Mouse (Mus musculus): ENCODE measurements at regions not wholly inside any gene's neighbourhood (a gene's known extent, or its start where the extent isn't known, plus 50 kb on each side); places are given as distances from the start of the nearest gene placed in this dataset.
"Not testable (repeated sequence)": the region's sequence is repeated elsewhere in the genome, so short reads cannot be mapped to it uniquely, and the experiment has no call there.

DNA sequence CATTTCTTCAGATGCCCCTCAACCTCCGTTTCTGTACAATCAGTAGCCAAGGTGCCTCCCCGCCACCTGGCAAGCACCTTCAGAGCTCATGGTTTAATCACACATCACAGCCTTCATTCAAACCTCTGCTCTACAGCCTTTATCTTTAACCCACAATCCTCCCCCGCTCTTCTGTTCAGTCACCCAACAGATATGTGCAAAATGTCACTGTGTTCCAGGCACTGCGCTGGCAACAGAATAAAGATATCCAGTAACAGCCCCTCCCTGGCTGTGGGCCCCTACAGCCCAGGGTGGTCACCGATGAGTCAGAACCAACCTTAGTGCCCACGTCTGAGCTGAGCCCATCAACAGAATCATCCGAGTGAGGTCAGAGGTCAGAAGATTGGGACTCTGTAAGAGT, 54.3 kb upstream of the Ddr1 start:
- no peak for DNase-seq

- DNase-seq, result no peak
Measured at GRCm38 (mm10) chr17:35759740-35760139, 55.3 kb upstream of the Ddr1 start.

DNA sequence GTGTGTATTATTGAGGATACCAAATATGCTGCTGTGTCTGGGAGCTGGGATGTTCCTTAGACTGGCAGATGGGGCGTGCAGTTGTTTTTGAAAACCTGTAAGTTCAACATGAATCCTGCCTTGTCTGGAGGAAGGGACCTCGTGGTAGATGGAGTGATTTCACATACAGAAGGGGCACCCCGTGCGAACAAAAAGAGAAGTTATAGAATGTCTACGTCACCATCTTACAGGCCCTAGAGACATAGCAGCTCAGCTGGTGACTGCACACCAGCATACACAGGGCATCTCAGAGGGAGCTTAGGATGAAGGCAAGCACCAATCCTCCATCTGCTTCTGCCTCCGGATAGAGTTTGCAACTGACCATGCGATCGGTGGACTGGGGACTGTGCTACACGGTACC, 58.2 kb upstream of the Ddr1 start:
- no peak for DNase-seq

GRCm38 (mm10) chr17:35763101-35763500, 58.4 kb upstream of the Ier3 start:
- DNase-seq, result no peak

DNA sequence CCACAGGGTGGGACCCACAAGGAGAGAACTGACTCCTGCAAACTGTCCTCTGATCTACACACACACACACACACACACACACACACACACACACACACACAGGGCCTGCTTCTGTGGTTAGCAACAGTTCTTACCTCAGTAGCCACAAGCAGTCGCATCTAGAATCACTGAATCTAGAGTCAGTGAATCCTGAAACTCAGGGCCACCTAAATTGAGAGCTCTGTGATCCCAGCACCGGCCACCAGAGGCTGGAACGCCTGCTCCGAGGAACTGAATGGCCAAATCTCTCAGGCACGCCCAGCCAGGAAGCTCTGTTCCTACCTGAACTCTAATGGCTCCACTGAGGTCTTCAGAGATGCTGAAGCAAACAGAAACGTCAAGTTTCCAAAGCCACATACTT, 57.6 kb upstream of the Ier3 start:
- no peak for DNase-seq

GRCm38 (mm10) chr17:35766406-35766805, 55.1 kb upstream of the Ier3 start:
- no peak for DNase-seq

GRCm38 (mm10) chr17:35769175-35769960, 52.1 kb upstream of the Ier3 start:
- DNase-seq, result no peak

DNA sequence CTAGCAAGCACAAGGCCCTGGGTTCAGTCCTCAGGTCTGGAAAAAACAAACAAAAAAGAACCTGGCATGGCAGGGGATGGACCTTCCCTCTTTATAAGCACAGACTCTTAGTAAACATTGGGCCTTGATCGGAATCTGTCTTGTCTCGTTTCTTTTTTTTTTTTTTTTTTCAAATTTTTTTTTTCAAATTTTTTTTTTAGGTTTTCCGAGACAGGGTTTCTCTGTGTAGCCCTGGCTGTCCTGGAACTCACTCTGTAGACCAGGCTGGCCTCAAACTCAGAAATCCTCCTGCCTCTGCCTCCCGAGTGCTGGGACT, 51.6 kb upstream of the Ier3 start:
- DNase-seq, result not testable (repeated sequence)

- no peak for DNase-seq
Measured at GRCm38 (mm10) chr17:35770599-35770998, 50.9 kb upstream of the Ier3 start.

DNA sequence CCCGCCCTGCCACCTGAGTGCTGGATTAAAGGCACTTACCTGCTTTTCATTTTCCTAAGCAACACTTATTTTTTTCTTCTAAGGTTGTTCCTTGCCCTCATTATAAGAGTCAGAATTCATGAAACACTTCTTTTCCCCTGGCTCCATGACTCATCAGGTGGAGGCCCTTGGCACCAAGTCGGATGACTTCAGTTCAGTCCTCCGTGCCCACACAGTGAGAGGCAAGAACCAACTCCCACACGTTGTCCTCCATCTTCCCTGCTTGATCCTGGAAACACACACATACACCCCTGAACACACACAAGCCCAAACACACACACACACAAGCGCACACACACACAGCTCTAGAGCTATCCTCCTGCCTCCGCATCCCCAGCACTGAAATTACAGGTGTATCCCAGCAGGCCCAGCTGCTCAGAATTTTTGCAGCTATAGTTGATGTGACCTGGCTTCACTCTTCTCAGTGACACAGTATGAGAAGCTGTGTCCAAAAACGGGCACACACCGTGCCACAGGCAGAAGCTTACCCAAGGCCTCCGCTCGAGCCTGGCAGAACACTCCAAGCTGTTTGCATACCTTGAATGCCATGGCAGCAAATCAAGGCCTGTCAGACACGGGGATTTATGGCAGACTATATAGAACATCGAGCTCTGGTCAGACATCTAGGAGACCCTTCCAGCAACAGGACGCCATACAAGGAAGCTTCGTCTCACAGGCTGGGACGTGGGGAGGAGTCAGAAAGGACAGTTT, 49.7 kb upstream of the Ier3 start:
- peak in 1 of 2 experiments; percentile 40 for DNase-seq

Data from heart, adult 18-20 months (tissue).